Mouse (Mus musculus) Patski (cell line): ENCODE data around the gene Nav2. TPM values are rescaled to one million over a fixed set of nuclear protein-coding genes. Genes with fewer than 3 reads are reported as not detected.

Experiments
- ATAC-seq: fragments of 100-300 bp; one replicate; pipeline ENCODE4 v1.8.0; 2021
- CTCF ChIA-PET: fragments of 350-600 bp; sonication (Branson Sonifier 250); formaldehyde crosslinking; loops from one replicate; lab custom pipeline; 2022; ENCODE audit warnings: inconsistent platforms; lab: Charles Lee
- POLR2A ChIA-PET: fragments of 350-600 bp; sonication (Branson Sonifier 250); formaldehyde crosslinking; loops from one replicate; lab custom pipeline; 2022; ENCODE audit warnings: antibody characterized with exemption, inconsistent platforms; lab: Charles Lee
- DNase-seq: peaks from one replicate; pipeline ENCODE4 v3.0.0-alpha.2; 2011; ENCODE audit warnings: low read depth, low spot score
- H3K27me3 ChIP-seq: fragments of 371-371 bp; one replicate; pipeline ENCODE4 v1.5.1; 2021
- CTCF ChIP-seq: fragments of 100-300 bp; IDR thresholded peaks from one replicate; pipeline ENCODE4 v1.5.1; 2021
- in situ Hi-C: fragments of 300-500 bp; cut with MboI; formaldehyde crosslinking; loops from 3 replicates; pipeline ENCODE4 v1.11.1; 2018; ENCODE audit warnings: low pct_unique_long_range_greater_than_20kb, mixed read lengths
- polyA plus RNA-seq: library from polyadenylated mRNA; unstranded; gene quantifications from one replicate; pipeline ENCODE4 v1.2.3, GENCODE M21; 2021

Nav2 gene
- polyA plus RNA-seq, 1 experiment from 2014 or later: 13.3 TPM

GRCm38 (mm10) chr7:49343752-49344484 lies 435.4 kb downstream of the Nav2 start:
- no peaks in the 10 kb centered on the region for H3K27me3 ChIP-seq
- TF ChIP-seq CTCF: no peak
- CTCF ChIA-PET: interaction anchor here (1.0 to 1.3 kb wide), 2 partner anchors 10 to 118 kb away, joined by 3 read pairs; no protein-coding TSS in a partner anchor
- POLR2A ChIA-PET: no interaction called here
- DNase-seq (no peak), ATAC-seq (no peak)
- in situ Hi-C loops: no loop called here

GRCm38 (mm10) chr7:49347338-49348272 lies 439.1 kb downstream of the Nav2 start:
- ATAC-seq: no peak
- H3K27me3 ChIP-seq: no peaks in the 10 kb centered on the region
- ChIA-PET POLR2A (interaction anchor here (1.2 kb wide), 1 partner anchor 11 kb away, joined by 3 read pairs; no protein-coding TSS in a partner anchor), CTCF (no interaction called here)
- in situ Hi-C loops: no loop called here
- TF ChIP-seq CTCF: no peak
- no peak for DNase-seq

DNA sequence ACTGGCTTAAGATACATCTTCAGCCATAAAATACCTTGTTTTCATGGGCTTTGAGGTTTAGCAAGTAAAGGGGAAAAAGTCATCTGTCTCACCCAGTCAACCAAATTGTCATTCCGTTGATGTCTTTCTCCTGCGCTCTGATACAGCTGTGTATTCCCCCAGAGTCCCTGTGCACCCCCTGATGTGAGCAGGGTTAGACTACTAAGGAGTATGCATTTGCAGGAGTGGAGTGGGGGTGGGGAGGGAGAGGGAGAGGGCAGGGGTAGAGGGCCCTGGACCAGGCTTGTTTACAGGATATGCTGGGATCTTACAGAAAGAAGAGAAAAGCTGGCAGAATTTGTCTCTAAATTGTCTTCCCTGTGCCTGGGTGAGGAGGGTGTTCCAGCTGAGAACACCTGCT lies 440.1 kb downstream of the Nav2 start:
- POLR2A ChIA-PET: no interaction called here

GRCm38 (mm10) chr7:49350321-49351007 lies 441.9 kb downstream of the Nav2 start:
- ChIA-PET POLR2A (interaction anchor here (0.7 to 1.0 kb wide), 3 partner anchors 13 to 34 kb away, joined by 3 to 4 read pairs (median 3); no protein-coding TSS in a partner anchor), CTCF (interaction anchor here (1.1 to 1.6 kb wide), 2 partner anchors 10 to 14 kb away, joined by 3 to 4 read pairs; no protein-coding TSS in a partner anchor)
- in situ Hi-C loops: no loop called here
- TF ChIP-seq CTCF: no peak
- no peak for DNase-seq
- no peak for ATAC-seq
- H3K27me3 ChIP-seq: no peaks in the 10 kb centered on the region

More for the DNA sequence above, 440.1 kb downstream of the Nav2 start:
- H3K27me3 ChIP-seq: no peaks in the 10 kb centered on the region
- in situ Hi-C loops: no loop called here
- CTCF ChIA-PET: no interaction called here
- TF ChIP-seq CTCF: no peak
- DNase-seq (no peak), ATAC-seq (no peak)

DNA sequence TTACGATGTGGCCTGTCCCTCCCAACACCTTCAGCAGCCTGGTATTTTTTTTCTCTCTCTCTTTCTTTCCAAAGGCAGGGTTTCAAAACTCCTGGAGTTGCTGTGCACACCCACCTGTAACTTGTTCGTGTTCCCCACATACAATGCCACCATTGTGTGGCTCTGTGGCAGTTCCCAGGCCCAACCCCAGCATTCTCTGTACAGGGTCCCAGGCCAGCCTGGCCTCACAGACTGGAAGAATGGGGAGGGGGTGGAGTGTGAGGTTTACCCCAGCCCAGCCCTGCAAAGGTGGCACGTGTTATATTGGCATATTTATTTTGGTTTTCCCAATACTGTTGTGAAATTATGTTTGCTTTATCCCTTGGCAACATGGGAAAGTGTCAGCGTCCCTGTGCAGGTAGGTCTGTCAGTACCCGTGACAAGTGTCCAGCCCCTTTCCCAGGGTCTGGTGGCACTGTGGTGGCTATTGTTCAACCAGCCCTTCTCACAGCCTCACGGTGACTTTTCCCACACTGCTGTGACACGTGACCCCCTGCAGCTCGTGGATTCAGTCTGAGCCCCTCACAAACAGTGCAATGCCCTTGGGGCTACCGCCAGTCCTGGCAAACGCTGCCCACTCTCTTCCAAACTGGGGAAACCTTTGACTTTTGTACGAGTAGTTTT lies 443.2 kb downstream of the Nav2 start:
- in situ Hi-C loops: no loop called here
- ATAC-seq (no peak), DNase-seq (no peak)
- H3K27me3 ChIP-seq: no peaks in the 10 kb centered on the region
- TF ChIP-seq CTCF: no peak
- ChIA-PET CTCF (interaction anchor here (1.1 kb wide), 1 partner anchor 13 kb away, joined by 3 read pairs; no protein-coding TSS in a partner anchor), POLR2A (no interaction called here)

DNA sequence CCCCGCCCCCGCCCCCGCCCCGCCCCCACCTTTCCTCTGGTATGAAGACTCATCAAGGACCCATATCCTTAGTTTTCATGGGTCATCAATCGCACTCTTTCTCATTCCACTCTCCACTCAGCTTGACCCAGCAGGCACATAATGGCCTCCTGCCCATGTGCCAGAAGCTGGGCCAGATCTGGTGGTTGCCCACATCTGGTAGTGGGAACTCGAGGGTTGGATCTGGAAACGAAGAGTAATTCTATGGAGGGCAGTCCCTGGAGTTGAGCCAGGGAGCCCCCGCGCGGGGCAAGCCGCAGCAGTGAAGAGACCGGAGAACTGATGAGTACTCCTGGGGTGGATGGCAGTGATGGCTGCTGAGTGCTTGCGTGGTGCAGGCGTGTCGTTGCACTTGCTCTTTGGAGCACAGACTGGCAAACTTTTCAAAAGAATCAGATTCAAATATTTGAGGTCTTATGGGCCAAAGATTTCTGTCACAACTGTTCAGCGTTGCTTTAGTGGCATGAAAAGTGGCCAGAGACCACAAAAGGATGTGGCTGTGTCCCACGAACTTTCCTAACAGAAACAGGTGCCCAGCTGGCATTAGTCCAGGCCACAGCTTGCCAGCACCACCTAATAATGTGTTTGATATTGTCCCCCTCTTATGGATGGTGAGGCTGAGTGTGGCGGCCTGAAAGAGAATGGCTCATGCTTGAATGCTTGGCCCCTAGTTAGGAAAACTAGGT lies 449.1 kb downstream of the Nav2 start:
- no peak for TF ChIP-seq CTCF
- no peak for DNase-seq
- no peak for ATAC-seq
- ChIA-PET CTCF (interaction anchor here (1.5 kb wide), 1 partner anchor 232 kb away, joined by 3 read pairs; no protein-coding TSS in a partner anchor), POLR2A (interaction anchor here (0.6 to 1.0 kb wide), 2 partner anchors 10 to 12 kb away, joined by 3 read pairs; no protein-coding TSS in a partner anchor)
- in situ Hi-C loops: no loop called here
- no peaks in the 10 kb centered on the region for H3K27me3 ChIP-seq

GRCm38 (mm10) chr7:49359120-49359519 lies 450.6 kb downstream of the Nav2 start:
- TF ChIP-seq CTCF: no peak
- DNase-seq (no peak), ATAC-seq (no peak)
- ChIA-PET POLR2A (interaction anchor here (0.7 kb wide), 1 partner anchor 110 kb away, joined by 3 read pairs; no protein-coding TSS in a partner anchor), CTCF (interaction anchor here (1.1 to 1.3 kb wide), 3 partner anchors 22 to 109 kb away, joined by 3 to 4 read pairs (median 3); no protein-coding TSS in a partner anchor)
- H3K27me3 ChIP-seq: no peaks in the 10 kb centered on the region
- in situ Hi-C loops: no loop called here

DNA sequence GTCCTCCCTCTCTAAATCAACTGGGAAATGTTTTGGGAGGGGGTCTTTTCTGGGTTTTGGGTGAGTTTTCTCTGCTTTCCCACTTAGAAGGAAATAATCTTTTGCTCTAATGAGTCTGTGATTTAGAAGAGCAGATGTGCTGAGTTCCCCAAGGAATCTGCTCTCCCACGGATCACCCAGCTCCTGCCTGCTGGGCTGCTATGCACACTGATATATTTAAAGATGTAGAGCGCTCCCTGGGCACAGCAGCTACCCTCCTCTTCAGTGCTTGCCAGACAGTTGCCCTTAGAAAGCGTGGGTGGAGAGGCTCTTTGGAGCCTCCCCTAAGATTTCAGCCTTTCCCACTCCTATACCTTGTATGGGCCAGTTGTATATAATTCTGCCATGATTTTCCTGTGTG lies 452.1 kb downstream of the Nav2 start:
- no peaks in the 10 kb centered on the region for H3K27me3 ChIP-seq
- no peak for TF ChIP-seq CTCF
- CTCF ChIA-PET: interaction anchor here (1.4 to 1.8 kb wide), 2 partner anchors 11 to 65 kb away, joined by 3 read pairs; no protein-coding TSS in a partner anchor
- POLR2A ChIA-PET: no interaction called here
- DNase-seq (no peak), ATAC-seq (no peak)
- in situ Hi-C loops: no loop called here
